Mouse (Mus musculus) hindbrain, embryonic 10.5 days (tissue): ENCODE results near the gene Polm. TPM values are rescaled to one million over a fixed set of nuclear protein-coding genes. Genes with fewer than 3 reads are reported as not detected.

Experiments used
- DNase-seq: peaks from one replicate; pipeline ENCODE4 v3.0.0-alpha.2; 2017; ENCODE audit warnings: low spot score
- H3K27ac ChIP-seq: fragments of 300-500 bp; sonication (generic); 2 replicates; pipeline ENCODE4 v1.5.1; 2016; ENCODE audit warnings: mild to moderate bottlenecking, moderate library complexity
- H3K27me3 ChIP-seq: fragments of 300-500 bp; sonication (generic); 2 replicates; pipeline ENCODE4 v1.6.1; 2016; ENCODE audit warnings: mild to moderate bottlenecking; ENCODE audit not compliant: poor library complexity, insufficient read depth, severe bottlenecking
- H3K36me3 ChIP-seq: fragments of 300-500 bp; sonication (generic); 2 replicates; pipeline ENCODE4 v1.6.1; 2016; ENCODE audit warnings: mild to moderate bottlenecking, moderate library complexity
- H3K4me1 ChIP-seq: fragments of 300-500 bp; sonication (generic); replicated peaks from 2 replicates; pipeline ENCODE4 v1.6.1; 2016; ENCODE audit warnings: mild to moderate bottlenecking
- H3K4me3 ChIP-seq: fragments of 300-500 bp; sonication (generic); 2 replicates; pipeline ENCODE4 v1.5.1; 2016; ENCODE audit warnings: mild to moderate bottlenecking, moderate library complexity
- H3K9me3 ChIP-seq: fragments of 300-500 bp; sonication (generic); 2 replicates; pipeline ENCODE4 v1.6.1; 2016; ENCODE audit warnings: mild to moderate bottlenecking, moderate library complexity
- WGBS: fragments of 180-500 bp; shearing (Covaris S2); methylation state at CpG from one replicate; pipeline ENCODE4 v1.1.7; 2016; 5-methylcytosine and 5-hydroxymethylcytosine counted together
- polyA plus RNA-seq: library from polyadenylated mRNA; unstranded; fragments of >200 nt; fragmentation: Nextera tagmentation; extraction: Ambion mirVana; gene quantifications from 2 replicates; pipeline ENCODE4 v1.2.1, GENCODE M21; 2016

Polm gene
- polyA plus RNA-seq, 1 experiment from 2014 or later = 9.5 TPM

DNA sequence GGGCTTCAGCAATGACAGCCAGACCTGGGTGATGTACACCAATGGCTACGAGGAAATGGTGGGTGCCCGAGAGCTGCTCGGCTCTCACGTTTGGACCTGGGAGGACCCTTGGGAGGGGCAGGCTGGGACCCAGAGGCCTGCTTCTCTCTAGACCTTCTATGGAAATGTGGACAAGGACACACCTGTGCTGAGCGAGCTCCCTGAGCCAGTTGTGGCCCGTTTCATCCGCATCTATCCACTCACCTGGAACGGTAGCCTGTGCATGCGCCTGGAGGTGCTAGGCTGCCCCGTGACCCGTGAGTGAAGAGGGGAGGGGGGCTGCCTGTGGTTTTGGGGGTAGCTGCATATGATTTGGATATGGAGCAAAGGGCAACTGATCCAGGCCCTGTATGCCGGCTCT, 30.5 kb upstream of the Polm start:
- WGBS = 90% methylated on average over 12 of the region's 12 CpGs
- H3K4me1 ChIP-seq = 0 out of 2 replicates have a peak, but pooled peaks cover 6% of the 10 kb centered on the region
- peaks cover 54% of the 10 kb centered on the region for H3K36me3 ChIP-seq
- H3K4me3 ChIP-seq = no peak overlapping the region
- H3K9me3 ChIP-seq = no peaks in the 10 kb centered on the region
- H3K27ac ChIP-seq = no peak overlapping the region
- no peak for DNase-seq
- peaks cover 8% of the 10 kb centered on the region for H3K27me3 ChIP-seq

DNA sequence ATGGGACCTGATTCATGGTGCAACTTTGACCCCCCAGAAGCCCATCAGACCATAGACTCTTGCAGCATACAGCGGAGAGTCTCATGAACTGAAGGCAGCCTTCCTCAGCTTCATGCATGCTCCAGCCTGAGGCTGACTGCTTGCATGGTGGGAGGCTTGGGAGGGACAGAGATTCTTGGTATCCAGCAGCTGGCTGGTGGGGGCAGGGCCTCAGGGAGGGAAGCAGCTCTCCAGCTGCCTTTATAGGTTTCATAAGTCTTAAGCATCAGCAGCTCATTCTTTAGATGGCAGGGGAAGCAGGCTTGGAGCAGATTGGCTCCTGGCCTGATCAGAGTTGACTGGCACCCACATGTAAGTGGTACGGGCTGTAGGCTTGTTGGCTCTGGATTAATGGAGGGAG, 29.4 kb upstream of the Polm start:
- peaks cover 17% of the 10 kb centered on the region for H3K4me1 ChIP-seq
- no peak overlapping the region for H3K27ac ChIP-seq
- WGBS = 91% methylated on average over 2 of the region's 2 CpGs
- peaks cover 43% of the 10 kb centered on the region for H3K36me3 ChIP-seq
- DNase-seq = no peak
- peaks cover 20% of the 10 kb centered on the region for H3K27me3 ChIP-seq
- H3K9me3 ChIP-seq = no peaks in the 10 kb centered on the region
- no peak overlapping the region for H3K4me3 ChIP-seq

DNA sequence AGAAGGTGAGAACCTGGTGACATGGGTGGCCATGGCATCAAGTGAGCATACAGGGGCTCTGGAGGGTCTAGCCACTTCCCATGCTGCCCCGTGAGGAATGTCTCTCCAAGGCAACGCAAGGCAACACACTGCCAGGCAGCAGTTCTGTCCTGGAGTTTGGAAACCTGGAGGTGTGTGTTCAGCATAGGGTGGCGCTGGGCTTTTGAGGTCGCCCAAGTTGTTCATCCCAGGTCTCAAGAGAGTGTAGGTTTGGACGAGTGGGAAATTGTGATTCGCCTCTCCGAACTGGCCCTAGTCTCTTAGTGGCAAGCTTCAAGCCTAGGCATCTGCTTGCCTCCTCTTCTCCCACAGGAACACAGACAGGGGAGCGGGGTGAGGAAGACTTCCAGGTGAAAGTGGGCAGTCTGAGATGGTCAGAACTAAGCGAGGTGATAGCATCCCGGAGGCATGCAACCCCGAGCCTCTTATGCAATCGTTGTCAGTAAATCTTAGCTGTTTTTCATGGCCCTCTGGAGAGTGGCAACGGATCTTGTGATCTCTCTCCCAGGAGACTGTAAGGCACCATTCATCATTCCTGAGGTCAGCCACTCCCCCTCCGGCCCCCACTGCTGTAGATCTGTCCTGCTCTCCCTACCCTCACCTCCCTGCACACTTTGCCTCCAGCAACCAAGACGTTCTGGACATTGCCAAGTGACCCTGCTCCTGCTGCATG, 24.7 kb upstream of the Polm start:
- peak overlapping the region; percentile 51 for H3K4me3 ChIP-seq
- DNase-seq = no peak
- 0 out of 2 replicates have a peak, but pooled peaks cover 9% of the 10 kb centered on the region for H3K9me3 ChIP-seq
- H3K4me1 ChIP-seq = peaks cover 27% of the 10 kb centered on the region
- 24% methylated on average over 15 of the region's 15 CpGs for WGBS
- H3K36me3 ChIP-seq = 0 out of 2 replicates have a peak, but pooled peaks cover under 1% of the 10 kb centered on the region
- peak overlapping the region; percentile 80; the same call in 1 of the 2 replicates for H3K27ac ChIP-seq
- peaks cover 48% of the 10 kb centered on the region for H3K27me3 ChIP-seq

GRCm38 (mm10) chr11:5861678-5862393, 24.0 kb upstream of the Polm start, which contains the start of gene Aebp1:
Gene Aebp1 (plus strand): TSS chr11:5861947.
- 4% methylated on average over 59 of the region's 59 CpGs for WGBS
- Histone ChIP-seq H3K4me1 (peaks cover 24% of the 10 kb centered on the region), H3K4me3 (peak within 1 kb of the TSS; percentile 51), H3K36me3 (no peaks in the 10 kb centered on the region), H3K9me3 (0 out of 2 replicates have a peak, but pooled peaks cover 9% of the 10 kb centered on the region), H3K27ac (peak within 1 kb of the TSS; percentile 80), H3K27me3 (peaks cover 48% of the 10 kb centered on the region)
- peak; percentile 43 for DNase-seq

- no peaks in the 10 kb centered on the region for H3K36me3 ChIP-seq
- no peak for DNase-seq
- 0 out of 2 replicates have a peak, but pooled peaks cover 9% of the 10 kb centered on the region for H3K9me3 ChIP-seq
- 64% methylated on average over 6 of the region's 6 CpGs for WGBS
- H3K4me3 ChIP-seq = no peak overlapping the region
- H3K27me3 ChIP-seq = peaks cover 48% of the 10 kb centered on the region
- peaks cover 25% of the 10 kb centered on the region for H3K4me1 ChIP-seq
- no peak overlapping the region for H3K27ac ChIP-seq
These were observed 22.8 kb upstream of the Polm start for GRCm38 (mm10) chr11:5860639-5861038.

GRCm38 (mm10) chr11:5859883-5860550, 22.2 kb upstream of the Polm start:
- Histone ChIP-seq H3K9me3 (0 out of 2 replicates have a peak, but pooled peaks cover 9% of the 10 kb centered on the region), H3K27me3 (peaks cover 48% of the 10 kb centered on the region), H3K4me3 (no peak overlapping the region), H3K27ac (no peak overlapping the region), H3K4me1 (peaks cover 25% of the 10 kb centered on the region), H3K36me3 (no peaks in the 10 kb centered on the region)
- WGBS = 83% methylated on average over 13 of the region's 13 CpGs
- DNase-seq = no peak

GRCm38 (mm10) chr11:5858723-5859122, 20.9 kb upstream of the Polm start:
- no peak for DNase-seq
- Histone ChIP-seq H3K36me3 (no peaks in the 10 kb centered on the region), H3K9me3 (0 out of 2 replicates have a peak, but pooled peaks cover 9% of the 10 kb centered on the region), H3K27me3 (peaks cover 44% of the 10 kb centered on the region), H3K27ac (no peak overlapping the region), H3K4me3 (no peak overlapping the region), H3K4me1 (peaks cover 25% of the 10 kb centered on the region)
- 80% methylated on average over 1 of the region's 1 CpGs for WGBS

GRCm38 (mm10) chr11:5856479-5857130, 18.8 kb upstream of the Polm start:
- 82% methylated on average over 8 of the region's 8 CpGs for WGBS
- H3K4me1 ChIP-seq = peaks cover 12% of the 10 kb centered on the region
- no peaks in the 10 kb centered on the region for H3K36me3 ChIP-seq
- H3K9me3 ChIP-seq = 0 out of 2 replicates have a peak, but pooled peaks cover 9% of the 10 kb centered on the region
- no peak for DNase-seq
- H3K27me3 ChIP-seq = peaks cover 23% of the 10 kb centered on the region
- H3K4me3 ChIP-seq = no peak overlapping the region
- no peak overlapping the region for H3K27ac ChIP-seq

DNA sequence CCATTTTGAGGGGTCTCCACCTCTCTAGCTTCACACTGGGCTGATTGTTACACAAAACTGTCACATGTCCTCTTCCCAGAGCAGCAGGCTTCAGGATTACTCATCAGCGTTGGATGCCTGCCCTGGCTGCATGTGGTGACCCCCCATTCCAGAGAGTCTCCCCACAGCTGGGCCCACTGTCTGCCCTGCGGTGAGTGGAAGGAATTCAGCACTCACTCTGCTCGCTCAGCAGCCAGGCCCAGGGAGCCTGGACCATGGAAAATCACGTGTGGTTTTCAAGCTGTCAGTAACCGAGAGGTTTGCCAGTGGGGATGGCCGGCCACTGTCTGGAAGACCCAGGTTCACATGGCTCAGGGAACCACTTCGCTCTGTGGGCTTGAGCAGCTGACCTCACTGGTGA, 18.1 kb upstream of the Polm start:
- H3K36me3 ChIP-seq = no peaks in the 10 kb centered on the region
- peaks cover 8% of the 10 kb centered on the region; the same call in 1 of the 2 replicates for H3K4me1 ChIP-seq
- H3K27ac ChIP-seq = 0 out of 2 replicates have a peak overlapping the region, but pooled peaks have one; percentile 17
- DNase-seq = peak; percentile 31
- H3K4me3 ChIP-seq = no peak overlapping the region
- WGBS = 33% methylated on average over 7 of the region's 7 CpGs
- 0 out of 2 replicates have a peak, but pooled peaks cover 9% of the 10 kb centered on the region for H3K9me3 ChIP-seq
- peaks cover 16% of the 10 kb centered on the region for H3K27me3 ChIP-seq

DNA sequence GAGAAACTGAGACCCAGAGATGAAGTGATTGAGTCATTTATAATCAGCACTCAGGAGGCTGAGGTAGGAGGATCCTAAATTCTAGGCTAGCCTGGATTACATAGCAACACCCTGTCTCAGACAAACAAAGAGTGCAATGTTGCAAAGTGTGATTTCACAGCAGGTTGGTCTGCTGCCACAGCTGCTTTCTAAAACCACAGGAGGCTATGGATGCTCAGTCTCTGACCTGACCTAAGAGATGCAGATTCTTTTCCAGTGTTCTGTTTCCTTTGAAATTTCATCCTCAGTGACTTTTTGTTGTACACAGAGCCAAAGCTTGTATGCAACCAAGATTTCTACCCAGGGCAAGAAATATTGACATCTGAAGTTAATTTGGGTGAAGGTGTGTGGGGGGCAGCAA, 17.7 kb upstream of the Polm start:
- no peaks in the 10 kb centered on the region for H3K36me3 ChIP-seq
- H3K27ac ChIP-seq = no peak overlapping the region
- no peak for DNase-seq
- 0 out of 2 replicates have a peak, but pooled peaks cover 9% of the 10 kb centered on the region for H3K9me3 ChIP-seq
- H3K4me3 ChIP-seq = no peak overlapping the region
- H3K27me3 ChIP-seq = peaks cover 12% of the 10 kb centered on the region
- H3K4me1 ChIP-seq = peaks cover 8% of the 10 kb centered on the region; the same call in 1 of the 2 replicates

DNA sequence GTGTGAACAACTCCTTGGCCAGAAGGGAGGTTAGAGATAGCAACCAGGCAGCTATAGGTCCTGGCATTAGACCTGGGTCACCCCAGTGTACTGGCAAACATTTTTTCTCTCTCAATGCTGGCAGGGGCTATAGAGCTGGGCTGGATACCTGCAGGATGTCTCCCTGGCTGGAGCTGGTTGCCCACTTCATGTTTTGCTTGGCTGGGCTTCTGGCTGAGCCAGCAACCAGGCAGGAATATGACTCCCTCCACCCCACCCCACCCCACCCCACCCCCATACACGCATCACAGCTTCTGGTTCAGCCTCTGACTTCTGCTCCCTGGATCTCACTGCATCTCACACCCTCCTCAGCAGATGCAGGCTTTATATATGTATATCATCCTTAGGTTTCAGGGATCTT, 14.5 kb upstream of the Polm start:
- Histone ChIP-seq H3K4me3 (no peak overlapping the region), H3K4me1 (peaks cover 19% of the 10 kb centered on the region; the same call in 1 of the 2 replicates), H3K27me3 (no peaks in the 10 kb centered on the region), H3K27ac (no peak overlapping the region), H3K9me3 (no peaks in the 10 kb centered on the region), H3K36me3 (no peaks in the 10 kb centered on the region)
- 45% methylated on average over 1 of the region's 1 CpGs for WGBS
- DNase-seq = no peak
